Mouse (Mus musculus): ENCODE data around the gene 4932429P05Rik. TPM values are rescaled to one million over a fixed set of nuclear protein-coding genes. Genes with fewer than 3 reads are reported as not detected.

The 4932429P05Rik gene
- polyA plus RNA-seq (2017; shearing (Covaris generic)), result not detected

- no peak for ATAC-seq
Observed at GRCm38 (mm10) chrX:89751968-89752367, at the start of gene 4932429P05Rik. TSS of gene 4932429P05Rik (plus strand) at chrX:89752268.

Other genes starting within 250 kb of the 4932429P05Rik start
- not detected for gene 4930415L06Rik, start 180.6 kb downstream of the 4932429P05Rik start, polyA plus RNA-seq (2017; shearing (Covaris generic))